Mouse (Mus musculus): ENCODE results near the gene Svop.

- TF ChIP-seq ZKSCAN1 (IDR thresholded peaks at IDR 0.05; ENCODE audit: low read depth, low read length) (no peak), POLR2A (IDR thresholded peaks at IDR 0.05; ENCODE audit: control insufficient read depth in 1 of 2, insufficient read depth in 1 of 2, low read depth in 1 of 2, low read length in 2 of 2, poor library complexity in 1 of 2) (no peak), POLR2AphosphoS5 (IDR thresholded peaks at IDR 0.05; ENCODE audit: borderline replicate concordance, low read depth, low read length) (no peak), RAD21 (IDR thresholded peaks at IDR 0.05; ENCODE audit: low read depth, low read length) (no peak), MAX (IDR thresholded peaks at IDR 0.05; ENCODE audit: low read length) (no peak), CTCF (IDR thresholded peaks at IDR 0.05 in 2 of 3, conservative IDR thresholded peaks at IDR 0.05 in 1 of 3; ENCODE audit: control insufficient read depth in 1 of 3, insufficient read depth in 1 of 3, low read depth in 2 of 3, low read length in 3 of 3, poor library complexity in 1 of 3, severe bottlenecking in 1 of 3) (no peak), GATA1 (IDR thresholded peaks at IDR 0.05; ENCODE audit: low read depth, low read length) (no peak), CHD2 (IDR thresholded peaks at IDR 0.05; ENCODE audit: low read length) (no peak), NELFE (IDR thresholded peaks at IDR 0.05; ENCODE audit: low read depth, low read length) (no peak), USF1 (IDR thresholded peaks at IDR 0.05; ENCODE audit: low read depth, low read length) (no peak), USF2 (IDR thresholded peaks at IDR 0.05; ENCODE audit: borderline replicate concordance in 1 of 2, insufficient read depth in 1 of 2, low read depth in 1 of 2, low read length in 2 of 2) (no peak)
These were observed 86.3 kb downstream of the Svop start for GRCm38 (mm10) chr5:114005100-114005499.
